Mouse (Mus musculus) limb, embryonic 15.5 days (tissue): ENCODE measurements around the gene Dus1l. TPM values are rescaled to one million over a fixed set of nuclear protein-coding genes. Genes with fewer than 3 reads are reported as not detected.

Experiments used
- polyA plus RNA-seq: library from polyadenylated mRNA; unstranded; fragments of >200 nt; fragmentation: Nextera tagmentation; extraction: Ambion mirVana; gene quantifications from 2 replicates; pipeline ENCODE4 v1.2.1, GENCODE M21; 2015

The Dus1l gene
- polyA plus RNA-seq, 1 experiment from 2014 or later = 61.9 TPM

Other genes with a start within 250 kb of the Dus1l start
- gene Mcrip1, start 246.7 kb downstream of the Dus1l start, polyA plus RNA-seq = 237 and 239 TPM in 2 replicates
- gene Ppp1r27, start 245.3 kb downstream of the Dus1l start, polyA plus RNA-seq = 3.2 and 11.9 TPM in 2 replicates
- gene P4hb, start 223.2 kb downstream of the Dus1l start, polyA plus RNA-seq = 1,021 and 1,099 TPM in 2 replicates
- 581 and 641 TPM in 2 replicates for gene Arhgdia, start 214.8 kb downstream of the Dus1l start, polyA plus RNA-seq
- 342 and 405 TPM in 2 replicates for gene Alyref, start 198.0 kb downstream of the Dus1l start, polyA plus RNA-seq
- 212 and 215 TPM in 2 replicates for gene Anapc11, start 198.0 kb downstream of the Dus1l start, polyA plus RNA-seq
- gene Npb, start 187.9 kb downstream of the Dus1l start, polyA plus RNA-seq = 2.2 and 2.9 TPM in 2 replicates
- 130 and 136 TPM in 2 replicates for gene Pcyt2, start 178.5 kb downstream of the Dus1l start, polyA plus RNA-seq
- gene Sirt7, start 171.2 kb downstream of the Dus1l start, polyA plus RNA-seq = 32.9 and 33.4 TPM in 2 replicates
- 26.6 and 32.9 TPM in 2 replicates for gene Mafg, start 162.8 kb downstream of the Dus1l start, polyA plus RNA-seq
- gene Pycr1, start 152.6 kb downstream of the Dus1l start, polyA plus RNA-seq = 61.6 and 72.1 TPM in 2 replicates
- gene Myadml2, start 148.2 kb downstream of the Dus1l start, polyA plus RNA-seq = 0.61 and 4.0 TPM in 2 replicates
- 4.8 and 5.4 TPM in 2 replicates for gene Notum, start 135.2 kb downstream of the Dus1l start, polyA plus RNA-seq
- gene Aspscr1, start 123.4 kb downstream of the Dus1l start, polyA plus RNA-seq = 107 TPM in 2 replicates
- gene Cenpx, start 82.7 kb downstream of the Dus1l start, polyA plus RNA-seq = 156 and 166 TPM in 2 replicates
- gene Lrrc45, start 82.5 kb downstream of the Dus1l start, polyA plus RNA-seq = 63.7 and 65.9 TPM in 2 replicates
- 44.4 and 56.4 TPM in 2 replicates for gene Rac3, start 74.9 kb downstream of the Dus1l start, polyA plus RNA-seq
- 18.2 and 20.2 TPM in 2 replicates for gene Dcxr, start 69.1 kb downstream of the Dus1l start, polyA plus RNA-seq
- 12.6 and 16.7 TPM in 2 replicates for gene Cbr2, start 64.3 kb downstream of the Dus1l start, polyA plus RNA-seq
- 2.3 and 3.5 TPM in 2 replicates for gene Hmga1b, start 33.6 kb downstream of the Dus1l start, polyA plus RNA-seq
- 50.7 TPM in 2 replicates for gene Rfng, start 12.2 kb downstream of the Dus1l start, polyA plus RNA-seq
- gene Gps1, start 12.1 kb downstream of the Dus1l start, polyA plus RNA-seq = 205 and 207 TPM in 2 replicates
- gene Fasn, start 28.1 kb upstream of the Dus1l start, polyA plus RNA-seq = 41.8 and 45.5 TPM in 2 replicates
- 4.4 and 4.9 TPM in 2 replicates for gene Ccdc57, start 136.5 kb upstream of the Dus1l start, polyA plus RNA-seq
- 92.3 and 95.8 TPM in 2 replicates for gene Slc16a3, start 152.1 kb upstream of the Dus1l start, polyA plus RNA-seq
- gene Csnk1d, start 194.9 kb upstream of the Dus1l start, polyA plus RNA-seq = 104 and 120 TPM in 2 replicates
- 0.60 and 0.66 TPM in 2 replicates for gene Cd7, start 243.0 kb upstream of the Dus1l start, polyA plus RNA-seq